Mouse (Mus musculus): ENCODE data around the gene Hoxa11. TPM values are rescaled to one million over a fixed set of nuclear protein-coding genes. Genes with fewer than 3 reads are reported as not detected.

Hoxa11 gene
- polyA plus RNA-seq, 1 experiment from 2014 or later: 0.59 TPM

DNA sequence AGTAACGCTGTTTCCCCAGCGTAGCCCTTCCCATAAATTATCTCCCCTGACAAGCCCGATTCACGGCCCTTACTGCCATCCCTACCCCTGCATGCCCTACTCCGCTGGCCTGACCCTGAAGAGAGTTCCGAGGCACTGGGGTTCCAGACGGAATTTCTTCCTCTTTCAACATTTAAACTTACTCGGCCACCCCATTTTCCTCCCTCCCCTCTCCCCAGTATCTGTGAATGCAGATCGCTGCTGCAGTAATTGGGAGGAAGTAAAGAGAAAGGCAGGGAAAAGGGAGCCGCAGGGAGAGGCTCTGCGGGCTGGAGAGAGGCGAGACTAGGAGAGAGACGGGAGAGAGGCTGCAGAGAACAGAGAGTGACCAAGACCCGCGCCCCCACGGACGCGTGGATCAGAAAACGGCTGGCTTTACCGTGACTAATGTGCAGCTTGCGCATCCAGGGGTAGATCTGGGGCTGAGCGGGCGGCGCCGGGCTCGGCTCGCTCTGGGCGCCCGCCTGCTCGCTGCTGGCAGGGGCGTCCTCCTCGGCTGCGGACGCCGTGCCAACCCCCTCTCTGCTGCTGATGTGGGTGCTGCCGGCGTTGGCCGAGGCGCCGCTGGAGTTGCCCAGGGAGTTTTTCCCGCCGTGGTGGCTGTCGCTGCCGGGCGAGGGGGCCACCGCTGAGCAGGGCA, 42.1 kb downstream of the Hoxa11 start:
- Histone ChIP-seq H3K27ac (peak overlapping the region; percentile 81), H3K27me3 (replicated peaks) (peaks cover 52% of the 10 kb centered on the region), H3K9me3 (no peaks in the 10 kb centered on the region), H3K9ac (peak overlapping the region; percentile 47), H3K4me2 (peak overlapping the region; percentile 75), H3K4me1 (peaks cover 10% of the 10 kb centered on the region), H3K36me3 (no peaks in the 10 kb centered on the region), H3K4me3 (replicated peaks) (peak overlapping the region; percentile 62)
- WGBS: under 1% methylated on average over 45 of the region's 46 CpGs
- ATAC-seq (ENCODE audit: insufficient read depth, low FRiP score, low read depth): no peak

DNA sequence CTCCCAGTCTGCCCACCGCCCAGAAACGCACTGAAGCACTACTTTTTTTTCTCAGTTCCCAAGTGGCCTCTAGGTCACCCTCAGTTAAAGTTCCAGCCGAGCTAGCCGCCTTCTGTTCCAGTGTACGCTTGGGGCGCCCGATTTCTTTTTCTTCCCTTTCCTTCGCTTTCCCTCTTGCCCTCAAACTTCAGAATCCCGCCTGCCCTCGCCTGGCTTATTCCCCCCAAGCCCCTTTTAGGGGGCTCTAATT, 42.6 kb downstream of the Hoxa11 start:
- Histone ChIP-seq H3K27ac (peak overlapping the region; percentile 81), H3K4me3 (replicated peaks) (peak overlapping the region; percentile 62), H3K4me1 (peaks cover 5% of the 10 kb centered on the region), H3K9me3 (no peaks in the 10 kb centered on the region), H3K4me2 (peak overlapping the region; percentile 75), H3K27me3 (replicated peaks) (peaks cover 47% of the 10 kb centered on the region), H3K9ac (peak overlapping the region; percentile 47), H3K36me3 (no peaks in the 10 kb centered on the region)
- no peak for ATAC-seq (ENCODE audit: insufficient read depth, low FRiP score, low read depth)
- 2% methylated on average over 10 of the region's 10 CpGs for WGBS

GRCm38 (mm10) chr6:52202362-52203120, 43.1 kb downstream of the Hoxa11 start:
- peak overlapping the region; percentile 81 for H3K27ac ChIP-seq
- WGBS: 20% methylated on average over 22 of the region's 22 CpGs
- H3K9me3 ChIP-seq: no peaks in the 10 kb centered on the region
- no peak for ATAC-seq (ENCODE audit: insufficient read depth, low FRiP score, low read depth)
- peak overlapping the region; percentile 75 for H3K4me2 ChIP-seq
- peaks cover 45% of the 10 kb centered on the region for H3K27me3 ChIP-seq (replicated peaks)
- H3K36me3 ChIP-seq: no peaks in the 10 kb centered on the region
- peak overlapping the region; percentile 62 for H3K4me3 ChIP-seq (replicated peaks)
- peaks cover 5% of the 10 kb centered on the region for H3K4me1 ChIP-seq
- peak overlapping the region; percentile 47 for H3K9ac ChIP-seq

- Histone ChIP-seq H3K4me1 (peaks cover 7% of the 10 kb centered on the region), H3K9me3 (no peaks in the 10 kb centered on the region), H3K4me2 (peak overlapping the region; percentile 75), H3K36me3 (no peaks in the 10 kb centered on the region), H3K9ac (no peak overlapping the region), H3K27ac (peak overlapping the region; percentile 77), H3K27me3 (replicated peaks) (peaks cover 34% of the 10 kb centered on the region), H3K4me3 (replicated peaks) (peak overlapping the region; percentile 13; the same call in 1 of the 2 replicates)
- 60% methylated on average over 1 of the region's 1 CpGs for WGBS
- no peak for ATAC-seq (ENCODE audit: insufficient read depth, low FRiP score, low read depth)
These were observed 44.3 kb downstream of the Hoxa11 start for GRCm38 (mm10) chr6:52201269-52201668.

DNA sequence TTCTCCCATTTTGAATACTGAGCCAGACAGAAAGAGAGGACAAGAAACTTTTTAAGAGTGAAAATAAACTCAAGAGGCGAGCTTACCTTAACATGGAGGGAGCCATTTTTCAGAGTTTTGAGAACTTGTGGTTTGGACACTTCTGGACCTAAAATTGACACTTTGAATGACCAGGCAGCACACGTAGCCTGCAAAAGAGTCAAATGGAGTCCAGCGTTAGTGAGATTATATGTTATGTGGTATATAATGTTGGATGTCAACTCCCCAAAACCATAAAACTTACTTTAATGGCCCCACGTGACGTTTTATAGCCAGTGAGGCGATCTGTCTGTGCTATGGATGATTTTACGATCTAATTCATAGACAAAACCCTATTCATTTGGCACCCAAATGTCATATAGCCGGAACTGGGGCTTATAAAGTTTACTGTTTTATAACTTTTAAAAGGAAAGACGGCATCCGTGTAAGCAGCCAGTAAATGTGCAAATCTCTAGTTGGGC, 44.8 kb downstream of the Hoxa11 start:
- no peaks in the 10 kb centered on the region for H3K9me3 ChIP-seq
- no peak overlapping the region for H3K9ac ChIP-seq
- peak overlapping the region; percentile 75 for H3K4me2 ChIP-seq
- no peak for ATAC-seq (ENCODE audit: insufficient read depth, low FRiP score, low read depth)
- H3K4me3 ChIP-seq (replicated peaks): peak overlapping the region; percentile 25
- 39% methylated on average over 10 of the region's 10 CpGs for WGBS
- H3K27ac ChIP-seq: peak overlapping the region; percentile 77
- peaks cover 29% of the 10 kb centered on the region for H3K27me3 ChIP-seq (replicated peaks)
- peaks cover 10% of the 10 kb centered on the region for H3K4me1 ChIP-seq
- H3K36me3 ChIP-seq: no peaks in the 10 kb centered on the region

GRCm38 (mm10) chr6:52200073-52200750, 45.4 kb downstream of the Hoxa11 start:
- ATAC-seq (ENCODE audit: insufficient read depth, low FRiP score, low read depth): no peak
- Histone ChIP-seq H3K36me3 (no peaks in the 10 kb centered on the region), H3K9me3 (no peaks in the 10 kb centered on the region), H3K4me1 (peaks cover 10% of the 10 kb centered on the region), H3K9ac (peak overlapping the region; percentile 6; the same call in 1 of the 2 replicates), H3K27me3 (replicated peaks) (peaks cover 23% of the 10 kb centered on the region; the same call in 1 of the 2 replicates), H3K4me3 (replicated peaks) (peak overlapping the region; percentile 25), H3K27ac (peak overlapping the region; percentile 77), H3K4me2 (peak overlapping the region; percentile 75)
- WGBS: 32% methylated on average over 30 of the region's 30 CpGs

GRCm38 (mm10) chr6:52197271-52197670, 48.3 kb downstream of the Hoxa11 start:
- Histone ChIP-seq H3K36me3 (no peaks in the 10 kb centered on the region), H3K27me3 (replicated peaks) (peaks cover 8% of the 10 kb centered on the region; the same call in 1 of the 2 replicates), H3K4me3 (replicated peaks) (no peak overlapping the region), H3K4me2 (peak overlapping the region; percentile 43), H3K9ac (no peak overlapping the region), H3K9me3 (no peaks in the 10 kb centered on the region), H3K4me1 (peaks cover 10% of the 10 kb centered on the region; the same call in 1 of the 2 replicates), H3K27ac (peak overlapping the region; percentile 56; the same call in 1 of the 2 replicates)
- 6% methylated on average over 10 of the region's 10 CpGs for WGBS
- ATAC-seq (ENCODE audit: insufficient read depth, low FRiP score, low read depth): peak; percentile 73; the same call in 1 of the 2 replicates

GRCm38 (mm10) chr6:52196811-52197210, 48.8 kb downstream of the Hoxa11 start:
- H3K9ac ChIP-seq: no peak overlapping the region
- peaks cover 13% of the 10 kb centered on the region; the same call in 1 of the 2 replicates for H3K4me1 ChIP-seq
- no peaks in the 10 kb centered on the region for H3K9me3 ChIP-seq

GRCm38 (mm10) chr6:52194690-52195089, 50.9 kb downstream of the Hoxa11 start:
- H3K27ac ChIP-seq: peak overlapping the region; percentile 90
- H3K9me3 ChIP-seq: no peaks in the 10 kb centered on the region
- no peak overlapping the region for H3K4me3 ChIP-seq (replicated peaks)
- H3K9ac ChIP-seq: no peak overlapping the region
- H3K36me3 ChIP-seq: no peaks in the 10 kb centered on the region
- peaks cover 24% of the 10 kb centered on the region for H3K4me1 ChIP-seq
- peaks cover 5% of the 10 kb centered on the region for H3K27me3 ChIP-seq (replicated peaks)
- no peak for ATAC-seq (ENCODE audit: insufficient read depth, low FRiP score, low read depth)
- WGBS: 13% methylated on average over 10 of the region's 10 CpGs
- peak overlapping the region; percentile 30; the same call in 1 of the 2 replicates for H3K4me2 ChIP-seq

More at GRCm38 (mm10) chr6:52196811-52197210, 48.8 kb downstream of the Hoxa11 start:
- no peak for ATAC-seq (ENCODE audit: insufficient read depth, low FRiP score, low read depth)
- Histone ChIP-seq H3K36me3 (no peaks in the 10 kb centered on the region), H3K4me3 (replicated peaks) (no peak overlapping the region), H3K4me2 (peak overlapping the region; percentile 43), H3K27ac (peak overlapping the region; percentile 56; the same call in 1 of the 2 replicates), H3K27me3 (replicated peaks) (peaks cover 8% of the 10 kb centered on the region; the same call in 1 of the 2 replicates)
- WGBS: 10% methylated on average over 9 of the region's 9 CpGs

Measured in stomach, embryonic 15.5 days (tissue).